Mouse (Mus musculus): Measurements from ENCODE around the gene Zfp287. TPM values are rescaled to one million over a fixed set of nuclear protein-coding genes. Genes with fewer than 3 reads are reported as not detected.
A peak's percentile ranks its signal among the peaks of the same experiment; 100 is the strongest.

Gene Zfp287
- polyA plus RNA-seq, 1 experiment from 2014 or later: 21.2 TPM

GRCm38 (mm10) chr11:62747227-62747626 is 15.5 kb upstream of the Zfp287 start:
- 65% methylated on average over 9 of the region's 9 CpGs for WGBS
- Histone ChIP-seq H3K36me3 (no peaks in the 10 kb centered on the region), H3K9me3 (no peaks in the 10 kb centered on the region), H3K27ac (no peak overlapping the region), H3K27me3 (peaks cover 10% of the 10 kb centered on the region; the same call in 1 of the 2 replicates), H3K4me2 (replicated peaks) (no peak overlapping the region), H3K4me3 (replicated peaks) (no peak overlapping the region), H3K4me1 (replicated peaks) (peaks cover 7% of the 10 kb centered on the region), H3K9ac (replicated peaks) (no peak overlapping the region)
- no peak for ATAC-seq

DNA sequence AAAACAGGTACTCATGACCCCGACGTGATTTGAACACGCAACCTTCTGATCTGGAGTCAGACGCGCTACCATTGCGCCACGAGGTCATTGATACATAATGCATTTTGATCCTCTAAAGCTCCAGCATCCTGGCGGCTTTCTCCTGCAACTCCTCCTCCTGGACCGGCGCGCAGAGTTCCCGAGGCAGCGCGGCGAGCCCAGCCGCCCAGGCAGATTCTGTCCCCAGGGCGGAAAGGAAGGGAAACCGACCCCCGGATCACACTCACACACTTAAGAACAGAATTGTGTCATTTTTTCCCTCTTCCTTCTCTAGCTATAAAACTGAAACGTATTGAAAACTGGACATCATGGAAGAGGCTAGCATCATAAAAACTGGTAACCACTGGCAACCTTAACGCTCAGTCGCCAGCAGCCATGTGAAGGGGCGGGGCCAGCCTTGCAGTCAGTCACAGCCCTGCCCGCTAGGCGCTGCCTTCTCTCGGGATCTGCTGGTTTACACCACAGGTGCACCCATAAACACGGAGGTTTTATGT is 14.4 kb upstream of the Zfp287 start:
- no peaks in the 10 kb centered on the region for H3K9me3 ChIP-seq
- H3K4me1 ChIP-seq (replicated peaks): peaks cover 7% of the 10 kb centered on the region
- H3K4me3 ChIP-seq (replicated peaks): peak overlapping the region; percentile 41
- H3K36me3 ChIP-seq: no peaks in the 10 kb centered on the region
- H3K27ac ChIP-seq: no peak overlapping the region
- WGBS: 2% methylated on average over 27 of the region's 27 CpGs
- peak overlapping the region; percentile 39 for H3K9ac ChIP-seq (replicated peaks)
- ATAC-seq: peak; percentile 89
- peak overlapping the region; percentile 60 for H3K4me2 ChIP-seq (replicated peaks)
- H3K27me3 ChIP-seq: peaks cover 10% of the 10 kb centered on the region; the same call in 1 of the 2 replicates

DNA sequence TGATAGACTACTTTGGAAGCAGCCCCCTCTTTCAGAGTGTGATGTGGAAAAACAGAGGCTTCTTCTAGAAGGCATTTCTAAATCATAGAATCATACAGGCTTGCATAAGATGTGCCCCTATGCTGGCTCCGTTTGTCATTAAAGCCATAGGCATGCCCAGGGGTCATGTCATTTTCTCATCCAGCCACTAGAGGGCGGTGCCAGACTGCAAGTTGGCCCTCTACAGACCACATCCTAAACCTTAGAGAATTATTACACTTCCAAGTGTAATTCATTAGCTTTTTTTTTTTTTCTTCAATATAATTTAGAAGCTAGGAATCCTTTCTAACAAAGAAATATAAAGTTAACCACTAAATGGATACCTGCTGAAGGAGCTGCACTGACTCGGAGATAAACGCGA is 12.4 kb upstream of the Zfp287 start:
- ATAC-seq: no peak
- Histone ChIP-seq H3K4me2 (replicated peaks) (no peak overlapping the region), H3K27ac (no peak overlapping the region), H3K36me3 (no peaks in the 10 kb centered on the region), H3K4me1 (replicated peaks) (peaks cover 7% of the 10 kb centered on the region), H3K9ac (replicated peaks) (no peak overlapping the region), H3K4me3 (replicated peaks) (no peak overlapping the region), H3K27me3 (peaks cover 10% of the 10 kb centered on the region; the same call in 1 of the 2 replicates), H3K9me3 (no peaks in the 10 kb centered on the region)
- 53% methylated on average over 5 of the region's 5 CpGs for WGBS

DNA sequence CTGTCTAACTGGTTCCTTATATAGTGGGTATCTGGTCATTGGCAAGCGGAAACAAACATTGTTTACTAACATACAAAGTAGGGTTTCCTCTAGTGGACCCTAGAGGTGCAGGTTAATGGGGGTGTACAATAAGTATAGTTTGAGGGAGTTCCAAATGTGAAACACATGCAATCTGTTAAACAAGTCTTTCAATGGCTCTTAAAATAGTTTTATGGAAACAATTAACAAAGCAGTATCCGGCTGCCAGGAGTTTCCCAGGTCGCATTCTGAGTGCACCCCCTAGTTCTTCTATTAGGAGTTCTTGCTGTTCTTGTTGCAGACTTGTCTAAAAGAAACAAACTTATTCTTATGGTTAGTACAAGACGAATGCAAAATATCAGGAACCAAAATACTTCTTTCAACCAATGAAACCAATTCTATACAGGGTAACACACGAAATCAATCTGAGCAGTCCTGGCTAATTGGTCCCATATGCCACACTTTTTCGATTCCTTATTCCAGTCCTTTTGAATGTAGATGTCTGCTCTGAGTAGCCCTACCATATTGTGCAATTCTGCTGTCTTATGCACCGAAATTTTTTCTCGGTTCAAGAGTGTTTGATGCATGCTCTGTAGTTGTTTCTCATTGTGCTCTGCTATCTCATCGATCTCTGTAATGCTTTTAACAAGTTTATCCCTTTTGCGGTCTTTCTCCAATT is 10.7 kb upstream of the Zfp287 start:
- no peak for ATAC-seq
- H3K4me2 ChIP-seq (replicated peaks): no peak overlapping the region
- WGBS: 80% methylated on average over 10 of the region's 10 CpGs
- H3K9me3 ChIP-seq: no peaks in the 10 kb centered on the region
- no peak overlapping the region for H3K4me3 ChIP-seq (replicated peaks)
- no peak overlapping the region for H3K27ac ChIP-seq
- peaks cover 7% of the 10 kb centered on the region for H3K4me1 ChIP-seq (replicated peaks)
- H3K9ac ChIP-seq (replicated peaks): no peak overlapping the region
- peaks cover 5% of the 10 kb centered on the region; the same call in 1 of the 2 replicates for H3K27me3 ChIP-seq
- no peaks in the 10 kb centered on the region for H3K36me3 ChIP-seq

GRCm38 (mm10) chr11:62741186-62741585 is 9.5 kb upstream of the Zfp287 start:
- Histone ChIP-seq H3K4me3 (replicated peaks) (no peak overlapping the region), H3K27ac (no peak overlapping the region), H3K4me2 (replicated peaks) (no peak overlapping the region), H3K4me1 (replicated peaks) (peaks cover 7% of the 10 kb centered on the region), H3K36me3 (no peaks in the 10 kb centered on the region), H3K9me3 (no peaks in the 10 kb centered on the region), H3K27me3 (peaks cover 3% of the 10 kb centered on the region; the same call in 1 of the 2 replicates), H3K9ac (replicated peaks) (no peak overlapping the region)
- 88% methylated on average over 2 of the region's 2 CpGs for WGBS
- ATAC-seq: no peak

DNA sequence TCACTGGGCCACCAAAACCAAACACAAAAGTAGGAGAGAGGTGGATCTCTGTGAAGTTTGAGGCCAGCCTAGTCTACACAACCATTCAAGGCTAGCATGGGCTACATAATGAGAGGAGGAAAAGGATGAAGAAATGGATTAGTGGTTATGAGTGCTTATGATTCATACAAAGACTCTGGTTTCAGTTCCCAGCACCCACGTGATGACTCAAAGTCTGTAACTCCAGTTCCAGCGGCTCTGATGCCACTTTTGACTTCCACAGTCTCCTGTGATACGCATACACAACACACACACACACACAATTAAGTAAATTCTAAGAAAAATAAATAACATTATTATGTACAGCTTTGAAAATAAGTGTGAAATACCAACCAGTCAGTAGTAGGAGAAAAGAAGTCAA is 960 bp upstream of the Zfp287 start:
- peaks cover 13% of the 10 kb centered on the region for H3K36me3 ChIP-seq
- H3K27ac ChIP-seq: no peak overlapping the region
- WGBS: 87% methylated on average over 3 of the region's 3 CpGs
- 0 out of 2 replicates have a peak, but pooled peaks cover 3% of the 10 kb centered on the region for H3K27me3 ChIP-seq
- no peak overlapping the region for H3K9ac ChIP-seq (replicated peaks)
- no peak overlapping the region for H3K4me2 ChIP-seq (replicated peaks)
- H3K4me3 ChIP-seq (replicated peaks): no peak overlapping the region
- H3K4me1 ChIP-seq (replicated peaks): peaks cover 23% of the 10 kb centered on the region
- ATAC-seq: no peak
- H3K9me3 ChIP-seq: no peaks in the 10 kb centered on the region

- H3K9ac ChIP-seq (replicated peaks): no peak overlapping the region
- peak overlapping the region; percentile 72 for H3K4me2 ChIP-seq (replicated peaks)
- 0 out of 2 replicates have a peak, but pooled peaks cover 3% of the 10 kb centered on the region for H3K27me3 ChIP-seq
- WGBS: 7% methylated on average over 5 of the region's 5 CpGs
- peak; percentile 59 for ATAC-seq
- peaks cover 19% of the 10 kb centered on the region for H3K36me3 ChIP-seq
- H3K9me3 ChIP-seq: no peaks in the 10 kb centered on the region
- peaks cover 23% of the 10 kb centered on the region for H3K4me1 ChIP-seq (replicated peaks)
- peak overlapping the region; percentile 96 for H3K27ac ChIP-seq
- H3K4me3 ChIP-seq (replicated peaks): peak overlapping the region; percentile 78
These were observed 300 bp upstream of the Zfp287 start for GRCm38 (mm10) chr11:62732022-62732387.

GRCm38 (mm10) chr11:62728276-62728675 is 3.4 kb downstream of the Zfp287 start:
- 98% methylated on average over 8 of the region's 8 CpGs for WGBS
- peaks cover 49% of the 10 kb centered on the region for H3K36me3 ChIP-seq
- no peaks in the 10 kb centered on the region for H3K9me3 ChIP-seq

GRCm38 (mm10) chr11:62710657-62711056 is 21.0 kb downstream of the Zfp287 start:
- H3K4me2 ChIP-seq (replicated peaks): no peak overlapping the region
- 92% methylated on average over 5 of the region's 5 CpGs for WGBS
- no peak for ATAC-seq
- H3K9me3 ChIP-seq: no peaks in the 10 kb centered on the region
- H3K4me3 ChIP-seq (replicated peaks): no peak overlapping the region
- H3K27me3 ChIP-seq: no peaks in the 10 kb centered on the region
- H3K36me3 ChIP-seq: peaks cover 63% of the 10 kb centered on the region
- H3K27ac ChIP-seq: no peak overlapping the region
- no peaks in the 10 kb centered on the region for H3K4me1 ChIP-seq (replicated peaks)
- H3K9ac ChIP-seq (replicated peaks): no peak overlapping the region

More at GRCm38 (mm10) chr11:62728276-62728675, 3.4 kb downstream of the Zfp287 start:
- Histone ChIP-seq H3K4me2 (replicated peaks) (no peak overlapping the region), H3K9ac (replicated peaks) (no peak overlapping the region), H3K4me1 (replicated peaks) (peaks cover 23% of the 10 kb centered on the region), H3K4me3 (replicated peaks) (no peak overlapping the region), H3K27me3 (no peaks in the 10 kb centered on the region), H3K27ac (no peak overlapping the region)
- no peak for ATAC-seq

GRCm38 (mm10) chr11:62708252-62708651 is 23.5 kb downstream of the Zfp287 start:
- ATAC-seq: no peak
- H3K4me1 ChIP-seq (replicated peaks): no peaks in the 10 kb centered on the region
- WGBS: 78% methylated on average over 7 of the region's 7 CpGs

DNA sequence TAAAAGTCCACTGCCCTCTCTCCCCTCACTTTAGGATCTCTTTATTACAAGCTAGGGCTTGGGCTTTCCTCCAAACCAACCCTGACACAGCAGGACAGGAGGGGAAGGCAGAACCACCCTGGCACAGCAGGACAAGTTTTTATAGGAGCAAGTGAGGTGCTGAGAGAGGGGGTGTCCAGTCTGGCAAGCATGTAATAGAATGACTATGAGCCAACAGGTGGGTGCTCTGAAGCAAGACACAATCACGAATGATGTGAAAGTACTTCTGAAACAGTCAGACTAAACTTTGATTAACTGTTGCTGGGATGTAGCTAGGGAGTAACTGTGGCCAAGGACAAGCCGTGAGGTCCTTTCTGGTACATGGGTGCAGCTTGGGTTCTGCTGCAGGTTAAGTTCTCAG is 25.6 kb downstream of the Zfp287 start:
- 93% methylated on average over 2 of the region's 2 CpGs for WGBS
- no peak for ATAC-seq
- Histone ChIP-seq H3K9me3 (no peaks in the 10 kb centered on the region), H3K9ac (replicated peaks) (no peak overlapping the region), H3K27me3 (no peaks in the 10 kb centered on the region), H3K4me2 (replicated peaks) (no peak overlapping the region), H3K27ac (no peak overlapping the region), H3K36me3 (peaks cover 25% of the 10 kb centered on the region), H3K4me3 (replicated peaks) (no peak overlapping the region), H3K4me1 (replicated peaks) (no peaks in the 10 kb centered on the region)

More at GRCm38 (mm10) chr11:62708252-62708651, 23.5 kb downstream of the Zfp287 start:
- Histone ChIP-seq H3K36me3 (peaks cover 43% of the 10 kb centered on the region), H3K27ac (no peak overlapping the region), H3K4me3 (replicated peaks) (no peak overlapping the region), H3K4me2 (replicated peaks) (no peak overlapping the region), H3K27me3 (no peaks in the 10 kb centered on the region), H3K9ac (replicated peaks) (no peak overlapping the region), H3K9me3 (no peaks in the 10 kb centered on the region)

DNA sequence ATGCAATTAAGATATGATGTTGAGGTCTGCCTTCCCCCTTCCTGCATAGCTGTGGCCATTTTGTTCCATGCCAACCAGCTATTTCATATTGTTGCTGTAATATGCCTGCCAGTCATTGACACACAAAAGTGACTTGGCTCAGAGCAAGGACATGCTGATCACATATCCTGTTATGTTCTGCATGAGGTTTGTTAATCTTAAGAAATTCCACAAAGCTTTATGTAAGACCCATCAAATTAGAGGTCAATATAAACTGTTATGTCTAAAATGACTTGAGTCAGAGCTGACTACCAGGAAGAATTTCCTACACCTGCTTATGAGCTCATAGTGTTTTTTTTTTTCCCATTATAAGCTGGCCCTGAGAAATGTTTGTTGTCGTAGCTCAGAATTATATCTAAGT is 30.5 kb downstream of the Zfp287 start:
- WGBS: 88% methylated on average over 1 of the region's 1 CpGs
- Histone ChIP-seq H3K9me3 (no peaks in the 10 kb centered on the region), H3K4me2 (replicated peaks) (no peak overlapping the region), H3K27me3 (no peaks in the 10 kb centered on the region), H3K27ac (no peak overlapping the region), H3K4me3 (replicated peaks) (no peak overlapping the region), H3K9ac (replicated peaks) (no peak overlapping the region), H3K4me1 (replicated peaks) (no peaks in the 10 kb centered on the region), H3K36me3 (no peaks in the 10 kb centered on the region)
- ATAC-seq: no peak

Data from midbrain, embryonic 13.5 days (tissue).